Mouse (Mus musculus) liver, embryonic 12.5 days (tissue): ENCODE data around the gene Cdhr3. TPM values are rescaled to one million over a fixed set of nuclear protein-coding genes. Genes with fewer than 3 reads are reported as not detected.
"Not testable (repeated sequence)": the region's sequence is repeated elsewhere in the genome, so short reads cannot be mapped to it uniquely, and the experiment has no call there.

Experiments
- ATAC-seq: fragments of 200-750 bp; cut with Nextera tagmentation; 2 replicates; pipeline ENCODE4 v1.8.0; 2017; ENCODE audit warnings: moderate number of reproducible peaks, mild to moderate bottlenecking, moderate library complexity
- H3K27ac ChIP-seq: fragments of 300-500 bp; sonication (generic); 2 replicates; pipeline ENCODE4 v1.5.1; 2016; ENCODE audit warnings: mild to moderate bottlenecking
- H3K27me3 ChIP-seq: fragments of 300-500 bp; sonication (generic); replicated peaks from 2 replicates; pipeline ENCODE4 v1.6.1; 2016; ENCODE audit warnings: mild to moderate bottlenecking, moderate library complexity
- H3K36me3 ChIP-seq: fragments of 300-500 bp; sonication (generic); 2 replicates; pipeline ENCODE4 v1.6.1; 2016; ENCODE audit warnings: mild to moderate bottlenecking, moderate library complexity
- H3K4me1 ChIP-seq: fragments of 300-500 bp; sonication (generic); 2 replicates; pipeline ENCODE4 v1.6.1; 2016
- H3K4me2 ChIP-seq: fragments of 300-500 bp; sonication (generic); 2 replicates; pipeline ENCODE4 v1.6.1; 2016; ENCODE audit warnings: mild to moderate bottlenecking, moderate library complexity
- H3K4me3 ChIP-seq: fragments of 300-500 bp; sonication (generic); 2 replicates; pipeline ENCODE4 v1.5.1; 2016; ENCODE audit warnings: mild to moderate bottlenecking, moderate library complexity
- H3K9ac ChIP-seq: fragments of 300-500 bp; sonication (generic); 2 replicates; pipeline ENCODE4 v1.6.1; 2016; ENCODE audit warnings: mild to moderate bottlenecking, moderate library complexity
- H3K9me3 ChIP-seq: fragments of 300-500 bp; sonication (generic); replicated peaks from 2 replicates; pipeline ENCODE4 v1.6.1; 2016; ENCODE audit warnings: mild to moderate bottlenecking, moderate library complexity
- WGBS: fragments of 180-500 bp; shearing (Covaris S2); methylation state at CpG from one replicate; pipeline ENCODE4 v1.1.7; 2016; ENCODE audit not compliant: insufficient replicate concordance; 5-methylcytosine and 5-hydroxymethylcytosine counted together
- polyA plus RNA-seq: library from polyadenylated mRNA; unstranded; fragments of >200 nt; fragmentation: Nextera tagmentation; extraction: Ambion mirVana; gene quantifications from 2 replicates; pipeline ENCODE4 v1.2.1, GENCODE M21; 2016

The Cdhr3 gene
- polyA plus RNA-seq, 1 experiment from 2014 or later = not detected

GRCm38 (mm10) chr12:33068977-33069376 is 23.7 kb downstream of the Cdhr3 start:
- no peak overlapping the region for H3K4me2 ChIP-seq
- no peaks in the 10 kb centered on the region for H3K9me3 ChIP-seq
- H3K27ac ChIP-seq = no peak overlapping the region
- no peaks in the 10 kb centered on the region for H3K36me3 ChIP-seq
- no peaks in the 10 kb centered on the region for H3K27me3 ChIP-seq
- no peak overlapping the region for H3K4me3 ChIP-seq
- 42% methylated on average over 2 of the region's 2 CpGs for WGBS
- ATAC-seq = no peak
- no peak overlapping the region for H3K9ac ChIP-seq
- H3K4me1 ChIP-seq = no peaks in the 10 kb centered on the region

- H3K9ac ChIP-seq = no peak overlapping the region
- no peak overlapping the region for H3K27ac ChIP-seq
- no peaks in the 10 kb centered on the region for H3K9me3 ChIP-seq
- H3K4me3 ChIP-seq = no peak overlapping the region
- H3K36me3 ChIP-seq = no peaks in the 10 kb centered on the region
- no peak for ATAC-seq
- 53% methylated on average over 4 of the region's 4 CpGs for WGBS
- H3K27me3 ChIP-seq = no peaks in the 10 kb centered on the region
- H3K4me1 ChIP-seq = no peaks in the 10 kb centered on the region
- H3K4me2 ChIP-seq = no peak overlapping the region
Measured at GRCm38 (mm10) chr12:33066355-33066754, 26.3 kb downstream of the Cdhr3 start.

GRCm38 (mm10) chr12:33065162-33065561 is 27.5 kb downstream of the Cdhr3 start:
- H3K4me2 ChIP-seq = no peak overlapping the region
- H3K27me3 ChIP-seq = no peaks in the 10 kb centered on the region
- H3K9ac ChIP-seq = no peak overlapping the region
- H3K4me3 ChIP-seq = no peak overlapping the region
- no peak for ATAC-seq
- 45% methylated on average over 3 of the region's 3 CpGs for WGBS
- H3K4me1 ChIP-seq = no peaks in the 10 kb centered on the region
- no peaks in the 10 kb centered on the region for H3K9me3 ChIP-seq
- H3K27ac ChIP-seq = no peak overlapping the region
- H3K36me3 ChIP-seq = no peaks in the 10 kb centered on the region

- Histone ChIP-seq H3K4me1 (no peaks in the 10 kb centered on the region), H3K9me3 (no peaks in the 10 kb centered on the region), H3K4me2 (no peak overlapping the region), H3K27ac (no peak overlapping the region), H3K9ac (no peak overlapping the region), H3K36me3 (no peaks in the 10 kb centered on the region), H3K4me3 (no peak overlapping the region), H3K27me3 (no peaks in the 10 kb centered on the region)
- WGBS = 49% methylated on average over 2 of the region's 2 CpGs
- ATAC-seq = no peak
Measured at GRCm38 (mm10) chr12:33064266-33064665, 28.4 kb downstream of the Cdhr3 start.

- Histone ChIP-seq H3K4me2 (no peak overlapping the region), H3K9me3 (no peaks in the 10 kb centered on the region), H3K4me3 (no peak overlapping the region), H3K4me1 (peaks cover 8% of the 10 kb centered on the region), H3K27ac (no peak overlapping the region), H3K27me3 (no peaks in the 10 kb centered on the region), H3K36me3 (no peaks in the 10 kb centered on the region), H3K9ac (no peak overlapping the region)
- ATAC-seq = no peak
- WGBS = 56% methylated on average over 2 of the region's 2 CpGs
Measured at GRCm38 (mm10) chr12:33063250-33063649, 29.4 kb downstream of the Cdhr3 start.

- H3K4me3 ChIP-seq, H3K9ac ChIP-seq, H3K27me3 ChIP-seq, H3K27ac ChIP-seq, H3K9me3 ChIP-seq, H3K4me2 ChIP-seq, ATAC-seq, H3K36me3 ChIP-seq: not testable (repeated sequence)
- WGBS = 59% methylated on average over 2 of the region's 2 CpGs
- peaks cover 16% of the 10 kb centered on the region for H3K4me1 ChIP-seq
Measured at GRCm38 (mm10) chr12:33062379-33062778, 30.3 kb downstream of the Cdhr3 start.

GRCm38 (mm10) chr12:33061651-33062050 is 31.0 kb downstream of the Cdhr3 start:
- ATAC-seq = no peak
- H3K9me3 ChIP-seq = no peaks in the 10 kb centered on the region
- H3K4me3 ChIP-seq = no peak overlapping the region
- H3K27me3 ChIP-seq = no peaks in the 10 kb centered on the region
- no peak overlapping the region for H3K9ac ChIP-seq
- H3K4me1 ChIP-seq = peaks cover 18% of the 10 kb centered on the region
- WGBS = 47% methylated on average over 8 of the region's 8 CpGs
- H3K27ac ChIP-seq = no peak overlapping the region
- H3K36me3 ChIP-seq = no peaks in the 10 kb centered on the region
- no peak overlapping the region for H3K4me2 ChIP-seq

GRCm38 (mm10) chr12:33057231-33058048 is 35.2 kb downstream of the Cdhr3 start:
- no peak overlapping the region for H3K27ac ChIP-seq
- H3K36me3 ChIP-seq = no peaks in the 10 kb centered on the region
- H3K9ac ChIP-seq = no peak overlapping the region
- H3K27me3 ChIP-seq = no peaks in the 10 kb centered on the region
- peak overlapping the region; percentile 43 for H3K4me2 ChIP-seq
- no peak overlapping the region for H3K4me3 ChIP-seq
- ATAC-seq = peak; percentile 51
- no peaks in the 10 kb centered on the region for H3K9me3 ChIP-seq
- H3K4me1 ChIP-seq = peaks cover 18% of the 10 kb centered on the region
- 17% methylated on average over 19 of the region's 19 CpGs for WGBS

GRCm38 (mm10) chr12:33056574-33056973 is 36.1 kb downstream of the Cdhr3 start:
- Histone ChIP-seq H3K4me1 (peaks cover 18% of the 10 kb centered on the region), H3K4me3 (no peak overlapping the region), H3K9me3 (no peaks in the 10 kb centered on the region), H3K27ac (no peak overlapping the region), H3K4me2 (no peak overlapping the region), H3K36me3 (no peaks in the 10 kb centered on the region), H3K27me3 (no peaks in the 10 kb centered on the region), H3K9ac (no peak overlapping the region)
- 34% methylated on average over 3 of the region's 3 CpGs for WGBS
- no peak for ATAC-seq

- Histone ChIP-seq H3K4me3 (no peak overlapping the region), H3K9me3 (no peaks in the 10 kb centered on the region), H3K27ac (no peak overlapping the region), H3K36me3 (no peaks in the 10 kb centered on the region), H3K27me3 (no peaks in the 10 kb centered on the region), H3K4me1 (peaks cover 18% of the 10 kb centered on the region), H3K9ac (no peak overlapping the region), H3K4me2 (no peak overlapping the region)
- ATAC-seq = no peak
- 72% methylated on average over 6 of the region's 6 CpGs for WGBS
Measured at GRCm38 (mm10) chr12:33056074-33056473, 36.6 kb downstream of the Cdhr3 start.

GRCm38 (mm10) chr12:33053746-33054145 is 38.9 kb downstream of the Cdhr3 start:
- no peak for ATAC-seq
- Histone ChIP-seq H3K9me3 (no peaks in the 10 kb centered on the region), H3K9ac (no peak overlapping the region), H3K36me3 (no peaks in the 10 kb centered on the region), H3K27ac (no peak overlapping the region), H3K4me2 (no peak overlapping the region), H3K4me1 (peaks cover 15% of the 10 kb centered on the region), H3K4me3 (no peak overlapping the region), H3K27me3 (no peaks in the 10 kb centered on the region)
- 50% methylated on average over 13 of the region's 13 CpGs for WGBS

GRCm38 (mm10) chr12:33053311-33053710 is 39.4 kb downstream of the Cdhr3 start:
- H3K4me1 ChIP-seq = peaks cover 11% of the 10 kb centered on the region
- H3K9ac ChIP-seq = no peak overlapping the region
- H3K27me3 ChIP-seq = no peaks in the 10 kb centered on the region
- H3K36me3 ChIP-seq = no peaks in the 10 kb centered on the region
- no peaks in the 10 kb centered on the region for H3K9me3 ChIP-seq
- ATAC-seq = no peak
- H3K27ac ChIP-seq = no peak overlapping the region
- H3K4me3 ChIP-seq = no peak overlapping the region
- no peak overlapping the region for H3K4me2 ChIP-seq
- WGBS = 72% methylated on average over 9 of the region's 9 CpGs

GRCm38 (mm10) chr12:33048391-33048790 is 44.3 kb downstream of the Cdhr3 start:
- Histone ChIP-seq H3K27ac (no peak overlapping the region), H3K9ac (no peak overlapping the region), H3K27me3 (peaks cover 3% of the 10 kb centered on the region; the same call in 1 of the 2 replicates), H3K4me2 (no peak overlapping the region), H3K4me1 (0 out of 2 replicates have a peak, but pooled peaks cover 6% of the 10 kb centered on the region), H3K4me3 (no peak overlapping the region), H3K9me3 (no peaks in the 10 kb centered on the region), H3K36me3 (no peaks in the 10 kb centered on the region)
- WGBS = 49% methylated on average over 3 of the region's 3 CpGs
- no peak for ATAC-seq
